Mouse (Mus musculus) embryo, embryonic 11.5 days (tissue): ENCODE data around the gene Mfsd5.

Experiments
- DNase-seq: peaks from one replicate; pipeline ENCODE4 v3.0.0-alpha.2; 2012; ENCODE audit warnings: low read depth, low spot score

Gene Mfsd5

DNA sequence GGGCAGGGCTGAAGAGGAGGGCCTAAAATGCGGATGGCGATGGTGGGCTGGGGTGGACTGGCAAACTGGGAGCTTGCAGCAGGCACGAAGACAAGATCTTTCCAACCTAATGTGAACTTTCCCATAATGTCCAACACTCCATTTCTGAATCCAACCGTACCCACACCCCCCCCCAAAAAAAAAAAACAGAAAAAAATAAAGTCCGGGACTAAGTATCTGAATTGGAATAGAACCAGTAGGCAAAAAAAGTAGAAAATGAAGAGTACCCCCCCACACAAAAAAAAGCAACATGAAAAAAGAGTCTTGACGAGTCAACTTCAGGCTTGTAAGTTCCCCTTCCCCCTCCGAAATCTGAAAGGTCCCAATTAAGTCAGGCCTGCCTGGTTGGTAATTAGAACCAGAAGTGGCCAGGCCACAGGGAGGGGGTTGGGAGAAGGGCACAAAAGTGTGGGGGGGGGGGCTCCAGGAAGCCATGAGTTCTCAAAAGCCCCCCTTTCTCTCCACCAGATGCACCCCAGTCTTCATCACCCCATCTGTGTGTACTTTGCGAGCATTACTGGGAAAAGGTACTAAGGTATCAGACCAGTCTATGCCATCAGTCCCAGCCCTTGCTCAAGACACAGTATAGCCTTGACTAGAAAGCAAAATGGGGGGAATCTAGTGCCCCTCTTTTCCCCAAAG is 31.0 kb upstream of the Mfsd5 start:
- no peak for DNase-seq

DNA sequence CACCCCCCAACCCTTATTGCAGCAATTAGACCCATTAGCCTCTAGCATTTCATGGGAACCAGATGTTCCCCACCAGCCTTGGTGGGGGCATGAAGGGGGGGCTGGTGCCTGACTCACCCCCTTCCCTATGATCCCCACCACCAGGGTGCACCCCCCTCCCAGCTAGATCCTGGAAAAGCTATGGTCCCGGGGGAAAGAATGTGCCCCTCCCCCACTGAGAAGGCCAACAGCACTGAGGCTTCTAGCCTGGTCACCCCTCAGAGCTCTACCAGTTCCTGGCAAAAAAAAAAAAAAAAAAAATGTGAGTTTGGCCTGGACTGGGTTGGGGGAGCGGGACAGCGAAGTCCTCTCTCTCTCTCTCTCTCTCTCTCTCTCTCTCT is 30.5 kb upstream of the Mfsd5 start:
- DNase-seq, result no peak

GRCm38 (mm10) chr15:102249251-102249691 is 30.0 kb upstream of the Mfsd5 start:
- DNase-seq, result no peak

DNA sequence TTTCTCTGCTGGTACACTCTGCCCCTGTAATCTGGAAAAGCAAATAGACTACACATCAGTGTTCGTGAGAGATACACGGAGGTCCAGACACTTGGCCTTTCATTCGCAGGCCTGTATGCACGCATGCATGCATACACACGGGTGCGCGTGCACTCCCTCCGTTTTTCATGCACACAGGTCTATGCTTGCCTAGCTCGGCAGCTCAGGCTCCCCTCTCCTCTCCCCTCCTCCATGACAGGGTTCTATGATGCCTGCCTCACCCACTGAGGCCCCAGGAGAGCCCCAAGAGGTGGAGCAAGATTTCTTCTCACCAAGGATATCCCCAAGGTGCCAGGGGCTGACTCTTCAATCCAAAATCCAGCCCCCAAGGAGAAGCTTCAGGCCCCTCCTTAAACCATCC is 29.3 kb upstream of the Mfsd5 start:
- DNase-seq, result no peak

GRCm38 (mm10) chr15:102250521-102250920 is 28.7 kb upstream of the Mfsd5 start:
- no peak for DNase-seq

DNA sequence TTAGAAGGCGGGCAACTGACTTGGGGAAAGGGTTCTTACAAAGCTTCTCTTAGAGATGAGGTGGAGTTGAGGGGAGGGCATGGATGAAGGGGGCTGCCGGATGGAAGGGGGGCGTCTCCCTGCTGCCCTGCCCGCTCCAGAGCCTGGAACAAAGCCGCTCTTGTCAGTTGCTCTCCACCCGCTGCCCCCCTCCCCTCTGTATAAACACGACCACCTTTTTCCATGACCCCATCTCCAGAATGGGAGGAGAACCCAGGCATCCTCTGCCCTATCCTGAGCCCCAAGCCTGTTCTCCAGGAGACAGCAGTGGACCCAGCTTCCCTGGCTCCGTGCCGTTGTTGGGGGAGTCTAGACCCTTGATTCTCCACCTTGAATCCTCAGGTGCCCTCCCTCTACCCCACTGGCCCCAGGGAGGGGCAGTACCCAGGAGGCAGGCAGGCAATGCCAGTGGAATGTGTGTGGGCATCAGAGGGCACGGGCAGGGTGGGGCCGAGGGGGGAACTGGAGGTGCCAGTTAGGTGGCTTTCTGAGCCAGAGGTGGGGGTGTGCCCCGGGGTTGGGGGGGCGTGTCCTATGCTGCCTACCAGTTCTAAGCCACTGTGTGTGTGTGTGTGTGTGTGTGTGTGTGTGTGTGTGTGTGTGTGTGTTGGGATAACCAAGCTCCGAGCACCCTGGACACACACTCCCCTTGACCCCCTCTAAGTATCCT is 23.6 kb upstream of the Mfsd5 start:
- DNase-seq, result no peak

DNA sequence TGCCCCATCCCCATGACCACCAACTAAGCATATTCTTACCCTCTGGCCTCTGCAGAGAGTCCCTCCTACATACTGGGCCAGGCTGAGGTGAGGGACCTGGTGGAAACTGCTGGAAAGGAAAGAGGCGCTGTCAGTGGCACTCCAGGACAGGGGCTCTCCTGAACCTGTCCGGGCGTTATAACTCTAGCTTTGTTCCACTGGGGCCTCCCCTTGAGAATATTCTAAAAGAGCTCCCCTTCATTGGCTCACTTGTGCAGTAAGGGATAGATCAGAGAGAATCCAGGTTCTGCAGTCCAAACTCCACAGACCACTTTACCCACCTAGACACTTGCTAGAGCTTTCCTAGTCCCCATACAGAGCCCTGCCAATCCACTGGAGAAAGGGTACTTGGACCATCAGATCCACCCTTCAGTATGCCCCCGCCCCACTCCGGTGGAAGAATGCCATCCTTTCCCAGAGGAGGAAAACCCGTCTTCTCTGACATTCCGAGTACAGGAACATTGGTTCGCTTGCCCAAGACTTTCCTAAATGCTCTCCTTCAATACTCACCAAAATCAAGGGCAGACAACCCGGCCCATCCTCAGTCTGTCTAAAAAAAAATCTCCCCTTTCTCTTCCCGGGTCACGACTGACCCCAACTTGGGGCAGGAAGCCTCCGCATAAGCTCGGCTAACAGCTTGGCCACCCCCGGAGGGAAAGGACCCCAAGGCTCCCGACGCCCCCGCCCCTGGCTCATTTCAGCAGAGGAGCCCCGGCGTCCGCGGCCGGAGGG is 22.6 kb upstream of the Mfsd5 start:
- DNase-seq, result no peak

DNA sequence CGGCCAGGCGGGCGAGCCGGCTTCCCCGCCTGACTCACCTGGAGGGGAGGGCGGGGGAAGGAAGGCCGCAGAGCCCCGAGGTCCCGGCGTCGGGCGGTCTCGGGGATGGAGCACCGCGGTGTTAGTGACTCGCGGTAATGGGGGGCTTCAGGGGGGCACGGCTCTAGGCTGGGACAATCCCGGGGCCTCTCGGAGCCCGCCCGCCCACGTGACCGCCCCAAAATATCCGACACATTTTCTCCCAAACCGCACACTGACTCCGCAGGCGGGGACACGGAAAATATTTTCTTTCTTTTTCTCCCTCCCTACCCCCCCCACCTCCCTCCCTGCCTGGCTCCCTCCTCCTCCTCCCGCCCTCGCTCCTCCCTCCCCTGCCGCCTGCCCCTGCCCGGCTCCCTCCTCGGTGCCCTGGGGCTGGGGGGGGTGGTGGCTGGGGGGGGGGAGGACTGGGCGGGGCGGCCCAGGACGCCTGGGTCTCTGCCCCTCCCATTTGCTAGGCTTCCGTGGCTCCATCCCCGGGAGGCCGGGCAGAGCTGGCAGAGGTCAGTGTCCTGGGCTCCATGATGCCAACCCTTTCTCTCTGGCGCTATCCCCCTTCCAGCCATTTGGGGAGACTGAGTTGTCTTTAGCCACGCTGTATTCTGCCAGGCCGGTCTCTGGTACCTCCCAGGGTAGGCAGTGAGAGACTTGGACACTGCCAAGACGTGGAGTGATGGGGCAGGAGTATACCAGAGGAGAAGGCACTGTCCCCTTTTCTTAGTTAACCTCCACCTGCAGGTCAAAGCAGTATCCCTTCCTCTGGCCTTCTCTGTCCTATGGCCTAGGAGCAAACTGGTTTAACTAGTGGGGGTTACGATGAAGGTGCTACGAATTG is 21.8 kb upstream of the Mfsd5 start, which contains the start of gene Rarg:
Rarg (minus strand) TSS at position 316 of the 874 bp plus-strand sequence.
- no peak for DNase-seq

DNA sequence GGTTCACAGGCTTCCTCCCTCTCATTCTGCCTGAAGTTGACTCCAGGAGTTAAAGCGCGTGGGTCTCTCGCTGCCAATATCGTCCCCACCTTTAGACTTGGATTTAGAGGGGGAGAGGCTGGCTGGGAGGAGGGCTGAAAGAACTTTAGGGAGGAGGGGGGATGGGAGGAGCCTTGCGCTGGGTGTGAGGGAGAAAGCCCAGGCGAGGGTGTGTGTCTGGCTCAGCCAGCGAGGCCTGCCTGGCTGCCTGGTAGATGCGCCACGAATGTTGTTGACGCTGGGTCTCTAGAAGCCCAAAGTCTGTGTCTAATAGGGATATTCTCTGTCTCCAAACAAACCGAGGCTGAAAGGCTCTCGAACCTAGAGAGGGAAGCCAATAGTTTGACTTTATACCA is 21.2 kb upstream of the Mfsd5 start:
- DNase-seq, result no peak

- DNase-seq, result no peak
These were observed 20.5 kb upstream of the Mfsd5 start for GRCm38 (mm10) chr15:102258581-102259253.

- no peak for DNase-seq
These were observed 16.7 kb upstream of the Mfsd5 start for GRCm38 (mm10) chr15:102262582-102262981.

DNA sequence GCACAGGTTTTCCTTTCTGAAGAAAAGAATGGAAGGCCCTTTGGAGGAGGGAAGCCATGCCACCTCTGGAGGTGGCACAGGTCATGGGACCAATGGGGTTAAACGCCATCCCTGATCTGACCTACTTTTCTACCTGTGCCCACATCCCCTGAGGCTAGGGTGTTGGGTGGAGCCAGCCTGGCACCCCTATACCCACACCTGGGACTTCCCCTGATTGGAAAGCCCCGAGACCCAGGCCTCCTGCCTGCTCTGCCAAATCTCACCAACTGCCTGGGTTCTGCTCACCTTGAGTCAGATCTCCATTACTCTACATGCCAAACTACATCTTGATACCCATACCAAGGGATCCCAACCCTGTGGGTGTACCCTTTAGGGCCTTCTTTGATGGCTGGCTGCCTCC is 16.2 kb upstream of the Mfsd5 start:
- DNase-seq, result no peak

GRCm38 (mm10) chr15:102265548-102265947 is 13.7 kb upstream of the Mfsd5 start:
- no peak for DNase-seq

DNA sequence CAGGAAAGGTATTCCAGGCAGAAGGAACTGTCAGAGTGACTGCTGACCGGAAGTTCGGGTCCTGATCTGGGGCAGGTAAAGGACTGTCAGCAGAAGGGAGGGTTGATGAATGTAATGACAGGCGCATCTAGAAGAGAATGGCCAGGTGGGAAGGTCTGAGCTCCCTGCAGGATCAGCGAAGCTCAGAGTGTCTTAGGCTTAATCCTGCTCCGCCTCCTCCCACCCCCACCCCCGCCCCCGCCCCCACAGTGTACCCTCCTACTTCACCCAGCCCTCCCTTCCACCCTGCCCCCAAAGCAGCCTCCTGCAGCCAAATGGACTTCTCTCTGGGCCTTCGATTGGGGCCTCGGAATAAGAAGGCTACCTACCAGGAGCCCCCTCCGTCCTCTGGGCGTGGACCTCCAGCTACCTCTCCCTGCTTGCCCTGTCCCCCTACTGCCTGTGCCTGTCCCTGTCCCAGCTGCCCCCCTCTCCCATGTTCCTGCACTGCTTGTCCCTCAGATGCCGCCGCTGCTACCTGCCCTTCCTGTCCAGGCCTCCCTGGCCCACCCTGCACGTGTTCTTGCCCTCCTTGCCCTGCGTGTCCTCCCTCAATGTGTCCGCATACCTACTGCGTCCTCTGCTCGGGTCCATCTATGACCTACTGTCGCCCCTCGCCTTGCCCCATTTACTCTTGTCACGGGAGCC is 8.8 kb upstream of the Mfsd5 start, which contains the start of gene Gm9918:
Gm9918 (plus strand) TSS at position 290 of the 687 bp plus-strand sequence.
- no peak for DNase-seq

DNA sequence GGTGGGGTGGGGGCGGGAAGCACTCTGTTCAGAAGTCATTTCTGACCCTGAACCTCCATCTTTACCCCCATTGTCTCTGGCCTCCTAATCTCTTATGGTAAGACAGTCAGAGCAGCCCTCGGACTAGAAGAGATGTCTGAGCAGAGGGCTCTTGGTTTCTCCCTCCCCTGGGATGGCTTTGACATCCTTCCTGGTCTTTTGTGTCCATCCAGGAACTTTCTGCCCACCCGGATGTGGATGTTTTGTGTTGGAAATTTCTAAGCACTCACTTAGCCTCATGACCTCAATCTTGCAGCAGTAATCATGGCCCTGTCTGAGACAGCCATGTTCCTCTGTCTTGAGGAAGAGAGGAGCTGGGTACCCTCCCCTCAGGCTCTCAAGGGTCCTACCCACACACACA is 7.8 kb upstream of the Mfsd5 start:
- no peak for DNase-seq

DNA sequence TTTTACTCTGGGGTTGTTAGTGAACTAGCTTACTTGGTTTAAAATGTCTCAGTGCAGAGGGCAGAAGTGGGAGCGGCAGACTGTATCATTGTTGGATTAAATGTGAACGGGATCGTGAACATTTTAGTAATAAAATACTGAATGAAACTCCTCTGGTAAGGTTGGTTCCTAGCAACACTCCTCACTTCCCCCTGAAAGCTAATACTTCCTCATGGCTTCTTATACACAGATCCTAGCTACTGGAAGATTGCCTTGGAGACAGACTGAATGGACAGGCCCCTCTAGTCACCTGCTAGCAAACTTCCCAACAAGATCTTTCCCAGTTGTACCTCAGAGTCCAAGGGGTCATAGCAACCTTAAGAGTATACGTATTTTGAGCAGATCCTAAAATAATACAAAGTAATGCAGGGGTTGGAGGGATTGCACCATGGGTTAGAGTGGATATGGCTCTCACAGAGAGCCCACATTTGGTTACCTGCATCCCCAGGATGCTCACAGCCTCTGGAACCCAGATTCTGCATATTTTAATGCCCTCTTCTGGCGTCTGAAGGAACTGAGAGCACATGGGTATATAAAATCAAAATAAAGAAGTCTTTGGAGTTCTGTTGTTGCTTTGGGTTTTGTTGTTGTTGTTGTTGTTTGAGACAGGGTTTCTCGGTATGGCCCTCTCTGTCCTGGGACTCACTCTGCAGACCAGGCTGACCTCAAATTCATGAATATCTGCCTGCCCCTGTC is 5.1 kb upstream of the Mfsd5 start:
- no peak for DNase-seq

DNA sequence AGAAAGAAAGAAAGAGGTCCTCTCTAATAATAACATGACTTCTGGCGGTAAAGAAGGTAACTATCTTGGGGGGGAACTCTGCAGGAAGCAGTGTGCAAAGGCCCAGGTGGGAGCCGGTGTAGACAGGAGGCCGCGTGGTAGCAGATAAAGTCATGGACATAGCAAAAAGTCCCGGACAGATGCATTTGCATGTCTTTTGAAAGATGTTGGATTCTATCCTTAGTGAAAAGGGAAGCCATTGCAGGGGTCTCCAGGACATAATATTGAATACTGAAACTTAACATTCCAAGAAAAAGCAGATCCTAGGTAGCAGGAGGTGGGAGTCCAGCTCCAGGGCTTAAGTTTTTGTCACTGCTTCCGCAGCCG is 545 bp upstream of the Mfsd5 start:
- DNase-seq, result no peak

DNA sequence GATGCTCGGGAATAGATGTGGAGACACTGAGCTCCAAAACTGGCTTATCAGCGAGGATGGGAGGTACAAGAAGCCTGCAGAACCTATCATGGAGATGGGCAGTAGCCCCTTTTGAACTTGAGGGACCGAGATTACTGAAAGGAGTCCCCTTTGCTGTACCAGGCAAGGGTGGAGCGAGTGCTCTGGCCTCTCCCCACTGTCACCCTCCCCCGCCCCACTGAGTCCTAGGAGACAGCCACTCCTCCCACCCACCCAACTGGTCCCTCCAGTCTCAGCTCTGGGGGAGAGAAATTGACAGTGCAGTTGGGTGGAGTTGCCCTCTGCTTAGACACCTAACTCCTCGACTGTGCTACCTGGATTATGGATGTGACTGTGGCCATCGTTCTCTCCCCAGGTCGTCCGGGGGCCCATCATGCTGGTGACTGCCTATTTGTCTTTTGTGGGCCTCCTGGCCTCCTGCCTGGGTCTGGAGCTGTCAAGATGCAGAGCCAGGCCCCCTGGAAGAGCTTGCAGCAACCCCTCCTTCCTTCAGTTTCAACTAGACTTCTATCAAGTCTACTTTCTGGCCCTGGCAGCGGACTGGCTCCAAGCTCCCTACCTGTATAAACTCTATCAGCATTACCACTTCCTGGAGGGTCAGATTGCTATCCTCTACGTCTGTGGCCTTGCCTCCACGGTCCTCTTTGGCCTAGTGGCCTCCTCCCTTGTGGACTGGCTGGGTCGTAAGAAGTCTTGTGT is 698 bp downstream of the Mfsd5 start:
- no peak for DNase-seq

GRCm38 (mm10) chr15:102280623-102281022 is 1.4 kb downstream of the Mfsd5 start:
- no peak for DNase-seq
